Mouse (Mus musculus): ENCODE measurements around the gene Plekho2. TPM values are rescaled to one million over a fixed set of nuclear protein-coding genes. Genes with fewer than 3 reads are reported as not detected.

Gene Plekho2
- polyA plus RNA-seq, 1 experiment from 2014 or later: 12.4 TPM

GRCm38 (mm10) chr9:65512520-65512919 lies 67.3 kb downstream of the Plekho2 start:
- Histone ChIP-seq H3K27ac (no peak overlapping the region), H3K4me3 (no peak overlapping the region), H3K27me3 (no peaks in the 10 kb centered on the region), H3K9me3 (replicated peaks) (no peaks in the 10 kb centered on the region), H3K36me3 (no peaks in the 10 kb centered on the region), H3K4me2 (replicated peaks) (no peak overlapping the region), H3K4me1 (peaks cover 12% of the 10 kb centered on the region), H3K9ac (no peak overlapping the region)
- no peak for ATAC-seq (ENCODE audit: low FRiP score)
- 94% methylated on average over 3 of the region's 3 CpGs for WGBS

DNA sequence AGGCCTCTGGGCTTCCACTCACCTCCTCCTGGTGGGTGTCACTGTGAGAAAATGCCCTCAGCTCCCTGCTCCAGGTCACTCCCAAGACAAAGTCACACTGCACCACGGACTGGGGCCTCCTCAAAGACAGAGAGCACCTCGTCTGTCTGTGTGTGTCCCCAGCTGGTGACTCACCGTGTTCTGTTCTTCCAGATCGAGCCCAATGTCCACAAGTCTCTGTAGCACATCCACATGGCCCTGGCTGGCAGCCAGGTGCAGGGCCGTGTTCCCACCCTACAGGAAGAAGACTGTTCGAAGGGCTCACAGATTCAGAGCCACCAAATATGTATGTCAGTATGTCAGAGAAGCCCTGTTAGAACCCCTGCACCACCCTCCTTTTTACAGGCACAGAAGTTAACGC lies 71.4 kb downstream of the Plekho2 start:
- no peaks in the 10 kb centered on the region for H3K27me3 ChIP-seq
- H3K4me1 ChIP-seq: 0 out of 2 replicates have a peak, but pooled peaks cover 2% of the 10 kb centered on the region
- H3K4me3 ChIP-seq: no peak overlapping the region
- no peak overlapping the region for H3K4me2 ChIP-seq (replicated peaks)
- WGBS: 75% methylated on average over 7 of the region's 7 CpGs
- no peaks in the 10 kb centered on the region for H3K9me3 ChIP-seq (replicated peaks)
- no peak overlapping the region for H3K27ac ChIP-seq
- no peak for ATAC-seq (ENCODE audit: low FRiP score)
- H3K36me3 ChIP-seq: no peaks in the 10 kb centered on the region
- no peak overlapping the region for H3K9ac ChIP-seq

DNA sequence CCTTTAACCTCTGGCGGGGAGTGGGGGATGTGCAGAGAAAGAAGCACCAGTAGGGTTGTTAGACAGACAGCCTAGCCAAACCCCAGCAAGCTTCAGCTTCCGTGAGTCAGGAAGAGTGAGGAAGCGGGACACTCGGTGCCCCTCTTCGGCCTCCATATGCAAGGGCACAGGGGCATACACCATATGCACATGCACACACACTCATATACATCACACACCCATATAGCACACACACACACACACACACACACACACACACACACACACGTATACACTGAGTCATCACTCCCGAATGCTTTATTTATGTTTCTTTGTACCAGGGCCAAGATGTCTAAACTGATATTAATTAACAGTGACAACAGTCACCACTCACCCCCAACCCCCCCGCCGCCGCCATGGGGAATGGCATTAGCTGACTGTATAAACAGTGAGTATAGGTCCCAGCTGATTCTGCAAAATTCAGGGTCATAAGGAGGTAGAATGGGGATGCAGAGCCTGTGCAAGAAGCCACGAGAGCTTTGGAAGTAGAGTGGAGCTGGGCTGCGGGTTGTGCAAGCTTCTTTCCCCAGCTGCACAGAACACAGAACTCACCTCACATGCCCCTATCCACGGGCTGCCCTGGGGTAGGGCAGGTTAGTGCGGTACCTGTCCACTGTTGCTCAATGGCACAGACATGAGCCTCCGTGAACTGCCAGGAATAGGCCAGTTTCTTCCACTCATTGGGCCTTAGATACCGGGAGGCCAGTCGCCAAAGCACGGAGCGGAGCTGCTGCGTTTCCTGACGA lies 76.9 kb downstream of the Plekho2 start:
- H3K4me1 ChIP-seq: no peaks in the 10 kb centered on the region
- H3K9ac ChIP-seq: no peak overlapping the region
- no peak overlapping the region for H3K4me3 ChIP-seq
- no peak overlapping the region for H3K27ac ChIP-seq
- ATAC-seq (ENCODE audit: low FRiP score): no peak
- H3K27me3 ChIP-seq: no peaks in the 10 kb centered on the region
- no peaks in the 10 kb centered on the region for H3K9me3 ChIP-seq (replicated peaks)
- 83% methylated on average over 21 of the region's 21 CpGs for WGBS
- no peak overlapping the region for H3K4me2 ChIP-seq (replicated peaks)
- H3K36me3 ChIP-seq: no peaks in the 10 kb centered on the region

Other genes starting within 250 kb of the Plekho2 start
- gene Pdcd7, start 233.9 kb downstream of the Plekho2 start, polyA plus RNA-seq (2016; fragmentation: Nextera tagmentation; extraction: Ambion mirVana): 13.3 and 14.0 TPM in 2 replicates
- gene Ubap1l, start 219.0 kb downstream of the Plekho2 start, polyA plus RNA-seq (2016; fragmentation: Nextera tagmentation; extraction: Ambion mirVana): 0.72 and 1.1 TPM in 2 replicates
- gene Kbtbd13, start 188.4 kb downstream of the Plekho2 start, polyA plus RNA-seq (2016; fragmentation: Nextera tagmentation; extraction: Ambion mirVana): 0.74 and 1.0 TPM in 2 replicates
- 7.8 and 8.4 TPM in 2 replicates for gene Rasl12, start 181.5 kb downstream of the Plekho2 start, polyA plus RNA-seq (2016; fragmentation: Nextera tagmentation; extraction: Ambion mirVana)
- gene Slc51b, start 157.1 kb downstream of the Plekho2 start, polyA plus RNA-seq (2016; fragmentation: Nextera tagmentation; extraction: Ambion mirVana): not detected in 2 replicates
- 22.8 and 28.4 TPM in 2 replicates for gene Mtfmt, start 144.3 kb downstream of the Plekho2 start, polyA plus RNA-seq (2016; fragmentation: Nextera tagmentation; extraction: Ambion mirVana)
- gene Spg21, start 119.1 kb downstream of the Plekho2 start, polyA plus RNA-seq (2016; fragmentation: Nextera tagmentation; extraction: Ambion mirVana): 121 and 136 TPM in 2 replicates
- 0.22 TPM in 1 of 2 replicates, not detected in the other for gene Ankdd1a, start 59.8 kb downstream of the Plekho2 start, polyA plus RNA-seq (2016; fragmentation: Nextera tagmentation; extraction: Ambion mirVana)
- 13.9 and 16.5 TPM in 2 replicates for gene Pif1, start 7.1 kb upstream of the Plekho2 start, polyA plus RNA-seq (2016; fragmentation: Nextera tagmentation; extraction: Ambion mirVana)
- gene Rbpms2, start 49.6 kb upstream of the Plekho2 start, polyA plus RNA-seq (2016; fragmentation: Nextera tagmentation; extraction: Ambion mirVana): 13.7 and 15.0 TPM in 2 replicates
- 312 and 323 TPM in 2 replicates for gene Oaz2, start 88.0 kb upstream of the Plekho2 start, polyA plus RNA-seq (2016; fragmentation: Nextera tagmentation; extraction: Ambion mirVana)
- 11.3 and 14.0 TPM in 2 replicates for gene Zfp609, start 247.5 kb upstream of the Plekho2 start, polyA plus RNA-seq (2016; fragmentation: Nextera tagmentation; extraction: Ambion mirVana)

Data from hindbrain, embryonic 12.5 days (tissue).